In the genomic region with DNA sequence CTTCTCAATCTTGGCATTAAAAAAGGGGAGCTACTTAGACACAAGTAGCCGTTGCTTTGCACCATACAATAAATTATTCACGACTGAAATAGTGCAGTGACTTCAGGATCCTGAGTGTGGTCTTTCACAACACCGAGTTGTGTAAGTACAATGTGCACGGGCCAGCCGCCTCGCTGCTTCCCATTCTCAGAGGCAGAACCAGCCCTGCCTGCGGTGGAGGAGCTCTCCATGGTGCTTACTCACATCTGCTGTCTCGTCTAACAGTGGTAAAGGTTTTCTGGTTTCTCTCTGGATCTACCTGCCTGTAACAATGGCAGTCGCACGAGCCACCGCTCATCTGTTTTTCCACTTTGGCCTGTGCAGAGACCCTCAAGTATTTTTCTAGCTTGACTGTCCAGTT, we compare ENCODE assay signal across 9 mouse cellular contexts. TPM values are rescaled to one million over a fixed set of nuclear protein-coding genes. Genes with fewer than 3 reads are reported as not detected.
A peak's percentile ranks its signal among the peaks of the same experiment; 100 is the strongest.
DNase-seq lines count a peak whose midpoint lies in the region; ATAC-seq and TF ChIP-seq lines count a peak whose summit lies in the region.
"Had no signal": no experiment of that assay in that cellular context is flagged by ENCODE, and none has a peak within 500 bp of the region (broad histone marks: within the 10 kb centered on the region; RNA-seq: fewer than 3 reads in every experiment).

No protein-coding gene starts in this region.

- peaks cover 7% of the 10 kb centered on the region for H3K4me1 ChIP-seq in intestine, embryonic 16.5 days (ENCODE audit: control insufficient read depth, insufficient read depth, low read length)
- no peaks in the 10 kb centered on the region for H3K4me1 ChIP-seq in intestine, postnatal 0 days (replicated peaks; ENCODE audit: control insufficient read depth, insufficient read depth, low read length)
- H3K4me1 ChIP-seq in embryonic facial prominence, embryonic 11.5 days (ENCODE audit: control insufficient read depth, insufficient read depth, low read length), result no peaks in the 10 kb centered on the region

- TF ChIP-seq CTCF in intestine, postnatal 0 days (IDR thresholded peaks at IDR 0.05; ENCODE audit: low read depth), result no peak

- no peak overlapping the region for H3K4me3 ChIP-seq in intestine, embryonic 16.5 days (ENCODE audit: low read length)
- no peak overlapping the region for H3K4me3 ChIP-seq in intestine, postnatal 0 days (ENCODE audit: low read depth, low read length)
- H3K4me3 ChIP-seq in embryonic facial prominence, embryonic 11.5 days (ENCODE audit: low read depth, low read length), result no peak overlapping the region
- H3K4me3 ChIP-seq: limb, embryonic 13.5 days had no signal

- H3K36me3 ChIP-seq in intestine, embryonic 16.5 days (ENCODE audit: control insufficient read depth, insufficient read depth, low read length), result no peaks in the 10 kb centered on the region
- H3K36me3 ChIP-seq in intestine, postnatal 0 days (ENCODE audit: control insufficient read depth, insufficient read depth), result no peaks in the 10 kb centered on the region
- H3K36me3 ChIP-seq in embryonic facial prominence, embryonic 11.5 days (replicated peaks; ENCODE audit: control insufficient read depth, insufficient read depth, low read depth, low read length), result no peaks in the 10 kb centered on the region
- H3K36me3 ChIP-seq: limb, embryonic 13.5 days had no signal

- peak; percentile 27 for DNase-seq in Muller cell, postnatal 12 days (ENCODE audit: inconsistent ontology term)
- peak; percentile 74 for DNase-seq in embryonic facial prominence, embryonic 11.5 days (ENCODE audit: low spot score)
- peak; percentile 79 to 88 for DNase-seq in kidney, postnatal 36 days
- DNase-seq in thymus, postnatal 25 days, result peak; percentile 65
- no peak for DNase-seq in left cerebral cortex, adult 9 months (ENCODE audit: low spot score in 2 of 2)

- H3K4me2 ChIP-seq in intestine, embryonic 16.5 days (ENCODE audit: low read depth, low read length), result no peak overlapping the region
- no peak overlapping the region for H3K4me2 ChIP-seq in intestine, postnatal 0 days (replicated peaks; ENCODE audit: low read depth)
- H3K4me2 ChIP-seq in embryonic facial prominence, embryonic 11.5 days (ENCODE audit: low read depth, low read length), result no peak overlapping the region
- H3K4me2 ChIP-seq: limb, embryonic 13.5 days had no signal

- no peak overlapping the region for H3K27ac ChIP-seq in intestine, embryonic 16.5 days (ENCODE audit: low read length)
- no peak overlapping the region for H3K27ac ChIP-seq in intestine, postnatal 0 days (ENCODE audit: low read depth, low read length)
- H3K27ac ChIP-seq in embryonic facial prominence, embryonic 11.5 days (replicated peaks; ENCODE audit: low read depth, low read length), result no peak overlapping the region
- H3K27ac ChIP-seq: limb, embryonic 13.5 days had no signal

- 16% methylated on average over 11 of the region's 11 CpGs for WGBS in intestine, embryonic 16.5 days
- 11% methylated on average over 11 of the region's 11 CpGs for WGBS in intestine, postnatal 0 days
- WGBS in embryonic facial prominence, embryonic 11.5 days, result 28% methylated on average over 11 of the region's 11 CpGs

- H3K9ac ChIP-seq in intestine, embryonic 16.5 days (ENCODE audit: low read depth, low read length), result no peak overlapping the region
- no peak overlapping the region for H3K9ac ChIP-seq in intestine, postnatal 0 days (ENCODE audit: low read depth, low read length)
- no peak overlapping the region for H3K9ac ChIP-seq in embryonic facial prominence, embryonic 11.5 days (replicated peaks; ENCODE audit: low read length)
- H3K9ac ChIP-seq: limb, embryonic 13.5 days had no signal

- H3K27me3 ChIP-seq in intestine, embryonic 16.5 days (replicated peaks; ENCODE audit: control insufficient read depth, insufficient read depth, low read length), result no peaks in the 10 kb centered on the region
- H3K27me3 ChIP-seq in intestine, postnatal 0 days (replicated peaks; ENCODE audit: control insufficient read depth, insufficient read depth, low read length), result no peaks in the 10 kb centered on the region
- no peaks in the 10 kb centered on the region for H3K27me3 ChIP-seq in embryonic facial prominence, embryonic 11.5 days (ENCODE audit: control insufficient read depth, insufficient read depth, low read length)
- H3K27me3 ChIP-seq: limb, embryonic 13.5 days had no signal

- peak; percentile 29; the same call in 1 of the 2 replicates for ATAC-seq in intestine, embryonic 16.5 days
- no peak; the same call in 1 of the 2 replicates for ATAC-seq in intestine, postnatal 0 days
- no peak for ATAC-seq in embryonic facial prominence, embryonic 11.5 days (replicated peaks; ENCODE audit: insufficient number of reproducible peaks, low FRiP score, low TSS enrichment, low read depth)
- ATAC-seq in monocyte, adult 5-6 weeks (replicated peaks; ENCODE audit: insufficient number of reproducible peaks, low FRiP score, low TSS enrichment, poor library complexity, severe bottlenecking), result peak; percentile 98

- no peaks in the 10 kb centered on the region for H3K9me3 ChIP-seq in intestine, embryonic 16.5 days (ENCODE audit: control insufficient read depth, low read length)
- H3K9me3 ChIP-seq in intestine, postnatal 0 days (ENCODE audit: control insufficient read depth), result no peaks in the 10 kb centered on the region
- H3K9me3 ChIP-seq in embryonic facial prominence, embryonic 11.5 days (replicated peaks; ENCODE audit: control insufficient read depth, low read length), result no peaks in the 10 kb centered on the region
- H3K9me3 ChIP-seq: limb, embryonic 13.5 days had no signal

RNA-seq across cellular contexts. Expression of gene Armc8, which starts 5.0 kb away (rescaled TPM):
- polyA plus RNA-seq in intestine, embryonic 16.5 days (2015; fragmentation: Nextera tagmentation; extraction: Ambion mirVana), result 25.5 and 28.1 TPM in 2 replicates
- polyA plus RNA-seq in intestine, postnatal 0 days (2015; fragmentation: Nextera tagmentation; extraction: Ambion mirVana), result 14.0 and 14.7 TPM in 2 replicates
- polyA plus RNA-seq in embryonic facial prominence, embryonic 11.5 days (2014; fragmentation: Nextera tagmentation; extraction: Ambion mirVana), result 27.2 and 29.2 TPM in 2 replicates
- total RNA-seq in monocyte, adult 5-6 weeks (2017), result 28.9 to 34.8 TPM (median 29.1 TPM) in 3 replicates

RNA-seq across cellular contexts. Expression of gene Dbr1, which starts 11.9 kb away (rescaled TPM):
- polyA plus RNA-seq in intestine, embryonic 16.5 days (2015; fragmentation: Nextera tagmentation; extraction: Ambion mirVana), result 23.4 and 27.8 TPM in 2 replicates
- 11.6 and 12.7 TPM in 2 replicates for polyA plus RNA-seq in intestine, postnatal 0 days (2015; fragmentation: Nextera tagmentation; extraction: Ambion mirVana)
- 32.7 and 34.8 TPM in 2 replicates for polyA plus RNA-seq in embryonic facial prominence, embryonic 11.5 days (2014; fragmentation: Nextera tagmentation; extraction: Ambion mirVana)
- 44.1 to 75.6 TPM (median 51.6 TPM) in 3 replicates for total RNA-seq in monocyte, adult 5-6 weeks (2017)

RNA-seq across cellular contexts. Expression of gene A4gnt, which starts 48.6 kb away (rescaled TPM):
- polyA plus RNA-seq in intestine, embryonic 16.5 days (2015; fragmentation: Nextera tagmentation; extraction: Ambion mirVana), result 1.2 and 1.6 TPM in 2 replicates
- 0.81 and 1.0 TPM in 2 replicates for polyA plus RNA-seq in intestine, postnatal 0 days (2015; fragmentation: Nextera tagmentation; extraction: Ambion mirVana)
- polyA plus RNA-seq in embryonic facial prominence, embryonic 11.5 days (2014; fragmentation: Nextera tagmentation; extraction: Ambion mirVana), result not detected in 2 replicates
- total RNA-seq in monocyte, adult 5-6 weeks (2017), result not detected in 3 replicates
- polyA plus RNA-seq: limb, embryonic 13.5 days had no signal

Comparison
In these comparisons a context has a peak if more than half of its experiments do, and no peak if none do; other contexts are left out.
1. ATAC-seq: peak in intestine, embryonic 16.5 days (single experiment) and monocyte, adult 5-6 weeks (single experiment); none in intestine, postnatal 0 days (single experiment) and embryonic facial prominence, embryonic 11.5 days (single experiment).
2. DNase-seq: peak in Muller cell, postnatal 12 days (single experiment), embryonic facial prominence, embryonic 11.5 days (single experiment), kidney, postnatal 36 days (2 of 2) and thymus, postnatal 25 days (single experiment); none in left cerebral cortex, adult 9 months (0 of 2).